Mouse (Mus musculus) forebrain, embryonic 14.5 days (tissue): Measurements from ENCODE around the gene Golgb1. TPM values are rescaled to one million over a fixed set of nuclear protein-coding genes. Genes with fewer than 3 reads are reported as not detected.

Experiments used
- ATAC-seq: fragments of 200-750 bp; cut with Nextera tagmentation; 2 replicates; pipeline ENCODE4 v1.8.0; 2017; ENCODE audit warnings: mild to moderate bottlenecking, moderate library complexity
- DNase-seq: peaks from one replicate; pipeline ENCODE4 v3.0.0-alpha.2; 2015; ENCODE audit warnings: low spot score
- H3K27ac ChIP-seq: fragments of 300-500 bp; sonication (generic); 2 replicates; pipeline ENCODE4 v1.5.1; 2014; ENCODE audit warnings: low read depth, mild to moderate bottlenecking, control low read depth, low read length, moderate library complexity
- H3K27me3 ChIP-seq: fragments of 300-500 bp; sonication (generic); replicated peaks from 2 replicates; pipeline ENCODE4 v1.6.1; 2014; ENCODE audit warnings: low read length, control low read depth, mixed read lengths; ENCODE audit not compliant: control insufficient read depth, insufficient read depth
- H3K36me3 ChIP-seq: fragments of 300-500 bp; sonication (generic); 2 replicates; pipeline ENCODE4 v1.6.1; 2014; ENCODE audit warnings: low read length, control low read depth; ENCODE audit not compliant: control insufficient read depth, insufficient read depth
- H3K4me1 ChIP-seq: fragments of 300-500 bp; sonication (generic); 2 replicates; pipeline ENCODE4 v1.6.1; 2014; ENCODE audit warnings: antibody characterized with exemption, low read length, control low read depth; ENCODE audit not compliant: control insufficient read depth, insufficient read depth
- H3K4me2 ChIP-seq: fragments of 300-500 bp; sonication (generic); 2 replicates; pipeline ENCODE4 v1.6.1; 2014; ENCODE audit warnings: mild to moderate bottlenecking, control low read depth, low read length
- H3K4me3 ChIP-seq: fragments of 300-500 bp; sonication (generic); 2 replicates; pipeline ENCODE4 v1.5.1; 2014; ENCODE audit warnings: low read depth, low read length, control low read depth
- H3K9ac ChIP-seq: fragments of 300-500 bp; sonication (generic); 2 replicates; pipeline ENCODE4 v1.6.1; 2014; ENCODE audit warnings: mild to moderate bottlenecking, low read length, control low read depth, moderate library complexity
- H3K9me3 ChIP-seq: fragments of 300-500 bp; sonication (generic); replicated peaks from 2 replicates; pipeline ENCODE4 v1.6.1; 2016; ENCODE audit warnings: low read length, control low read depth, mixed read lengths; ENCODE audit not compliant: control insufficient read depth
- WGBS: fragments of 180-500 bp; shearing (Covaris S2); extraction: QIAGEN DNeasy Blood & Tissue Kit; methylation state at CpG from one replicate; pipeline ENCODE4 v1.1.7; 2014; 5-methylcytosine and 5-hydroxymethylcytosine counted together
- polyA plus RNA-seq: library from polyadenylated mRNA; unstranded; fragments of >200 nt; fragmentation: Nextera tagmentation; extraction: Ambion mirVana; gene quantifications from 2 replicates; pipeline ENCODE4 v1.2.1, GENCODE M21; 2014

Gene Golgb1
- polyA plus RNA-seq, 1 experiment from 2014 or later: 69.9 TPM

- no peak overlapping the region for H3K9ac ChIP-seq
- H3K4me3 ChIP-seq: no peak overlapping the region
- DNase-seq (no peak), ATAC-seq (no peak)
- H3K4me2 ChIP-seq: no peak overlapping the region
- no peaks in the 10 kb centered on the region for H3K4me1 ChIP-seq
- no peaks in the 10 kb centered on the region for H3K27me3 ChIP-seq
- H3K36me3 ChIP-seq: peaks cover 69% of the 10 kb centered on the region
- no peak overlapping the region for H3K27ac ChIP-seq
- H3K9me3 ChIP-seq: no peaks in the 10 kb centered on the region
- WGBS: 95% methylated on average over 8 of the region's 8 CpGs
These were observed 49.4 kb downstream of the Golgb1 start for GRCm38 (mm10) chr16:36924312-36924711.

GRCm38 (mm10) chr16:36925351-36925750 is 50.4 kb downstream of the Golgb1 start:
- ATAC-seq (no peak), DNase-seq (no peak)
- no peak overlapping the region for H3K9ac ChIP-seq
- H3K27ac ChIP-seq: no peak overlapping the region
- no peaks in the 10 kb centered on the region for H3K27me3 ChIP-seq
- 91% methylated on average over 6 of the region's 6 CpGs for WGBS
- H3K4me3 ChIP-seq: no peak overlapping the region
- no peaks in the 10 kb centered on the region for H3K4me1 ChIP-seq
- H3K4me2 ChIP-seq: no peak overlapping the region
- H3K36me3 ChIP-seq: peaks cover 71% of the 10 kb centered on the region
- no peaks in the 10 kb centered on the region for H3K9me3 ChIP-seq

- no peaks in the 10 kb centered on the region for H3K27me3 ChIP-seq
- ATAC-seq: no peak
- H3K27ac ChIP-seq: no peak overlapping the region
- 88% methylated on average over 6 of the region's 6 CpGs for WGBS
- H3K4me3 ChIP-seq: no peak overlapping the region
- no peaks in the 10 kb centered on the region for H3K9me3 ChIP-seq
- no peak for DNase-seq
- H3K36me3 ChIP-seq: peaks cover 75% of the 10 kb centered on the region
- no peaks in the 10 kb centered on the region for H3K4me1 ChIP-seq
- no peak overlapping the region for H3K9ac ChIP-seq
- no peak overlapping the region for H3K4me2 ChIP-seq
These were observed 50.9 kb downstream of the Golgb1 start for GRCm38 (mm10) chr16:36925797-36926196.

- Histone ChIP-seq H3K27ac (no peak overlapping the region), H3K9me3 (no peaks in the 10 kb centered on the region), H3K4me1 (no peaks in the 10 kb centered on the region), H3K9ac (no peak overlapping the region), H3K27me3 (no peaks in the 10 kb centered on the region), H3K36me3 (peaks cover 73% of the 10 kb centered on the region), H3K4me3 (no peak overlapping the region), H3K4me2 (no peak overlapping the region)
- DNase-seq (no peak), ATAC-seq (no peak)
- WGBS: 91% methylated on average over 10 of the region's 10 CpGs
These were observed 51.8 kb downstream of the Golgb1 start for GRCm38 (mm10) chr16:36926514-36927447.

- 89% methylated on average over 10 of the region's 10 CpGs for WGBS
These were observed 52.7 kb downstream of the Golgb1 start for GRCm38 (mm10) chr16:36927495-36928105.

GRCm38 (mm10) chr16:36928106-36928500 is 53.2 kb downstream of the Golgb1 start:
- no peaks in the 10 kb centered on the region for H3K4me1 ChIP-seq
- ATAC-seq: no peak
- H3K9me3 ChIP-seq: no peaks in the 10 kb centered on the region
- H3K4me2 ChIP-seq: no peak overlapping the region
- 94% methylated on average over 8 of the region's 8 CpGs for WGBS
- H3K9ac ChIP-seq: no peak overlapping the region
- DNase-seq: no peak
- H3K4me3 ChIP-seq: no peak overlapping the region
- H3K27ac ChIP-seq: no peak overlapping the region
- H3K27me3 ChIP-seq: no peaks in the 10 kb centered on the region
- peaks cover 86% of the 10 kb centered on the region for H3K36me3 ChIP-seq

More at GRCm38 (mm10) chr16:36927495-36928105, 52.7 kb downstream of the Golgb1 start:
- no peak overlapping the region for H3K4me3 ChIP-seq
- no peaks in the 10 kb centered on the region for H3K9me3 ChIP-seq
- no peak overlapping the region for H3K9ac ChIP-seq
- H3K27me3 ChIP-seq: no peaks in the 10 kb centered on the region
- ATAC-seq (no peak), DNase-seq (no peak)
- H3K27ac ChIP-seq: no peak overlapping the region
- peaks cover 81% of the 10 kb centered on the region for H3K36me3 ChIP-seq
- no peak overlapping the region for H3K4me2 ChIP-seq
- H3K4me1 ChIP-seq: no peaks in the 10 kb centered on the region

- Histone ChIP-seq H3K27me3 (no peaks in the 10 kb centered on the region), H3K4me3 (no peak overlapping the region)
- ATAC-seq: no peak
These were observed 54.3 kb downstream of the Golgb1 start for GRCm38 (mm10) chr16:36929216-36929615.

GRCm38 (mm10) chr16:36930231-36931136 is 55.5 kb downstream of the Golgb1 start:
- Histone ChIP-seq H3K4me3 (no peak overlapping the region), H3K27me3 (no peaks in the 10 kb centered on the region), H3K9me3 (no peaks in the 10 kb centered on the region), H3K4me1 (no peaks in the 10 kb centered on the region), H3K9ac (no peak overlapping the region), H3K27ac (no peak overlapping the region), H3K4me2 (no peak overlapping the region), H3K36me3 (peaks cover 74% of the 10 kb centered on the region)
- DNase-seq (no peak), ATAC-seq (no peak)
- WGBS: 85% methylated on average over 11 of the region's 11 CpGs

More at GRCm38 (mm10) chr16:36929216-36929615, 54.3 kb downstream of the Golgb1 start:
- DNase-seq: no peak
- Histone ChIP-seq H3K9ac (no peak overlapping the region), H3K4me1 (no peaks in the 10 kb centered on the region), H3K36me3 (peaks cover 86% of the 10 kb centered on the region), H3K4me2 (no peak overlapping the region), H3K9me3 (no peaks in the 10 kb centered on the region), H3K27ac (no peak overlapping the region)
- 96% methylated on average over 7 of the region's 7 CpGs for WGBS
